Comparison of ENCODE assay signal across 11 mouse cellular contexts in the genomic region with DNA sequence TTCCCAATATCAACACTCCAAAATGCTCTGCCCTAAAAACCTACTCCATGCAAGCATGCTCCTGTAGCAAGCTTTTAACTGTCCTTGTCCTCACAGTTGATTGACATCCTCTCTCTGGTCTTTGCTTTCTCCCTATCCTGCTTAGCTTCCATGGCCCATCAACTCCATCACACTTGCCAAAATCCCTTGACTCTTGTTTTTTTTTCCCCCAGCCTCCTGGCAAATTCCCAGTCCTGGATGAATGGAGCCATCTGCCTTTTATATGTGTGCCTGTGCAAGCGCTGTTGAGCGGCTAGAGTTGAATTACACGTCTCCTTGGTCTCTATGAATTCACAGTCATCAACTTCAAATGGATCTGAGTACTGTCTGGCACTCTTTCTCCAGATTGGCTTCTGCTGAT. TPM values are rescaled to one million over a fixed set of nuclear protein-coding genes. Genes with fewer than 3 reads are reported as not detected.
DNase-seq lines count a peak whose midpoint lies in the region; ATAC-seq and TF ChIP-seq lines count a peak whose summit lies in the region.
"Had no signal": no experiment of that assay in that cellular context is flagged by ENCODE, and none has a peak within 500 bp of the region (broad histone marks: within the 10 kb centered on the region; RNA-seq: fewer than 3 reads in every experiment).

No protein-coding gene starts in this region.

- ATAC-seq in activated CD4-positive, CD25-positive, alpha-beta regulatory T cell, adult 4 months, result no peak

- peak; percentile 5 for DNase-seq in cerebellum, adult 8-10 months
- DNase-seq in cerebellum, adult 11 months, result no peak
- DNase-seq in layer of hippocampus, postnatal 14 days (ENCODE audit: low spot score in 2 of 2), result peak; percentile 54 to 80
- no peak for DNase-seq in layer of hippocampus, adult 2 months (ENCODE audit: low spot score in 2 of 2)
- peak; percentile 32 to 71 for DNase-seq in cerebellum, postnatal 4 days (ENCODE audit: low spot score in 2 of 2)
- peak; percentile 57 for DNase-seq in lung, postnatal 10 days
- no peak for DNase-seq in right cerebral cortex, postnatal 25 days
- DNase-seq: thymus, postnatal 4 days had no signal

- H3K27ac ChIP-seq in layer of hippocampus, adult 2 months, result no peak overlapping the region
- H3K27ac ChIP-seq: embryonic facial prominence, embryonic 13.5 days; midbrain, embryonic 10.5 days had no signal

- TF ChIP-seq CTCF in layer of hippocampus, adult 2 months (conservative IDR thresholded peaks at IDR 0.05), result no peak

- H3K4me3 ChIP-seq in layer of hippocampus, adult 2 months, result no peak overlapping the region
- H3K4me3 ChIP-seq: embryonic facial prominence, embryonic 13.5 days; midbrain, embryonic 10.5 days had no signal

RNA-seq across cellular contexts. Expression of a gene that starts 16.5 kb away (rescaled TPM):
- 10 to 100 TPM; 33.0 to 34.2 TPM for total RNA-seq in layer of hippocampus, postnatal 14 days (2021)
- 10 to 100 TPM; 31.7 to 37.9 TPM for total RNA-seq in layer of hippocampus, adult 2 months (2021)
- polyA plus RNA-seq in activated CD4-positive, CD25-positive, alpha-beta regulatory T cell, adult 4 months (2017; shearing (Covaris generic)), result 10 to 100 TPM; 47.4 to 72.0 TPM

Comparison
In these comparisons a context has a peak if more than half of its experiments do, and no peak if none do; other contexts are left out.
1. DNase-seq: peak in cerebellum, adult 8-10 months (single experiment), layer of hippocampus, postnatal 14 days (2 of 2), cerebellum, postnatal 4 days (2 of 2) and lung, postnatal 10 days (single experiment); none in cerebellum, adult 11 months (single experiment), layer of hippocampus, adult 2 months (0 of 2) and right cerebral cortex, postnatal 25 days (single experiment).